Mouse (Mus musculus): ENCODE measurements around the gene Msl2.

The Msl2 gene

GRCm38 (mm10) chr9:101074332-101075021, 576 bp downstream of the Msl2 start:
- DNase-seq (ENCODE audit: low read depth, low spot score), result peak; percentile 61

- peak; percentile 17 for DNase-seq (ENCODE audit: low read depth, low spot score)
Measured at GRCm38 (mm10) chr9:101075091-101075581, 1.2 kb downstream of the Msl2 start.

GRCm38 (mm10) chr9:101075694-101076093, 1.8 kb downstream of the Msl2 start:
- DNase-seq (ENCODE audit: low read depth, low spot score), result no peak

GRCm38 (mm10) chr9:101076095-101076875, 2.4 kb downstream of the Msl2 start:
- DNase-seq (ENCODE audit: low read depth, low spot score), result no peak

- DNase-seq (ENCODE audit: low read depth, low spot score), result no peak
Measured at GRCm38 (mm10) chr9:101077486-101077885, 3.6 kb downstream of the Msl2 start.

GRCm38 (mm10) chr9:101078579-101078978, 4.7 kb downstream of the Msl2 start:
- no peak for DNase-seq (ENCODE audit: low read depth, low spot score)

- no peak for DNase-seq (ENCODE audit: low read depth, low spot score)
Measured at GRCm38 (mm10) chr9:101080046-101080685, 6.3 kb downstream of the Msl2 start.

GRCm38 (mm10) chr9:101083728-101084127, 9.8 kb downstream of the Msl2 start:
- DNase-seq (ENCODE audit: low read depth, low spot score), result no peak

GRCm38 (mm10) chr9:101095425-101095824, 21.5 kb downstream of the Msl2 start:
- no peak for DNase-seq (ENCODE audit: low read depth, low spot score)

- DNase-seq (ENCODE audit: low read depth, low spot score), result no peak
Measured at GRCm38 (mm10) chr9:101096461-101096860, 22.6 kb downstream of the Msl2 start.

GRCm38 (mm10) chr9:101097542-101097941, 23.6 kb downstream of the Msl2 start:
- DNase-seq (ENCODE audit: low read depth, low spot score), result no peak

- no peak for DNase-seq (ENCODE audit: low read depth, low spot score)
Measured at GRCm38 (mm10) chr9:101099445-101099844, 25.5 kb downstream of the Msl2 start.

- no peak for DNase-seq (ENCODE audit: low read depth, low spot score)
Measured at GRCm38 (mm10) chr9:101100163-101100562, 26.3 kb downstream of the Msl2 start.

GRCm38 (mm10) chr9:101101547-101101946, 27.6 kb downstream of the Msl2 start:
- no peak for DNase-seq (ENCODE audit: low read depth, low spot score)

GRCm38 (mm10) chr9:101102288-101102687, 28.4 kb downstream of the Msl2 start:
- DNase-seq (ENCODE audit: low read depth, low spot score), result no peak

GRCm38 (mm10) chr9:101104931-101105330, 31.0 kb downstream of the Msl2 start:
- no peak for DNase-seq (ENCODE audit: low read depth, low spot score)

- DNase-seq (ENCODE audit: low read depth, low spot score), result no peak
Measured at GRCm38 (mm10) chr9:101105735-101106134, 31.8 kb downstream of the Msl2 start.

GRCm38 (mm10) chr9:101107386-101107785, 33.5 kb downstream of the Msl2 start:
- no peak for DNase-seq (ENCODE audit: low read depth, low spot score)

GRCm38 (mm10) chr9:101110013-101110412, 36.1 kb downstream of the Msl2 start:
- DNase-seq (ENCODE audit: low read depth, low spot score), result no peak

- no peak for DNase-seq (ENCODE audit: low read depth, low spot score)
Measured at GRCm38 (mm10) chr9:101113317-101113716, 39.4 kb downstream of the Msl2 start.

GRCm38 (mm10) chr9:101114182-101114884, 40.4 kb downstream of the Msl2 start:
- no peak for DNase-seq (ENCODE audit: low read depth, low spot score)

GRCm38 (mm10) chr9:101143635-101144034, 69.7 kb downstream of the Msl2 start:
- no peak for DNase-seq (ENCODE audit: low read depth, low spot score)

Data from retina, postnatal 7 days (tissue).